Mouse (Mus musculus) forebrain, embryonic 10.5 days (tissue): ENCODE data around the gene Rpp25l. TPM values are rescaled to one million over a fixed set of nuclear protein-coding genes. Genes with fewer than 3 reads are reported as not detected.

Source experiments
- DNase-seq: peaks from one replicate; pipeline ENCODE4 v3.0.0-alpha.2; 2017; ENCODE audit warnings: low spot score; ENCODE audit errors: extremely low spot score
- H3K27ac ChIP-seq: fragments of 300-500 bp; sonication (generic); 2 replicates; pipeline ENCODE4 v1.5.1; 2016; ENCODE audit warnings: mild to moderate bottlenecking
- H3K27me3 ChIP-seq: fragments of 300-500 bp; sonication (generic); 2 replicates; pipeline ENCODE4 v1.6.1; 2016; ENCODE audit warnings: mild to moderate bottlenecking; ENCODE audit not compliant: poor library complexity, severe bottlenecking
- H3K36me3 ChIP-seq: fragments of 300-500 bp; sonication (generic); replicated peaks from 2 replicates; pipeline ENCODE4 v1.6.1; 2016; ENCODE audit warnings: mild to moderate bottlenecking, moderate library complexity
- H3K4me1 ChIP-seq: fragments of 300-500 bp; sonication (generic); 2 replicates; pipeline ENCODE4 v1.6.1; 2016
- H3K4me3 ChIP-seq: fragments of 300-500 bp; sonication (generic); 2 replicates; pipeline ENCODE4 v1.5.1; 2016; ENCODE audit warnings: mild to moderate bottlenecking, moderate library complexity
- H3K9me3 ChIP-seq: fragments of 300-500 bp; sonication (generic); 2 replicates; pipeline ENCODE4 v1.6.1; 2016; ENCODE audit warnings: mild to moderate bottlenecking, moderate library complexity
- WGBS: fragments of 180-500 bp; shearing (Covaris S2); methylation state at CpG from one replicate; pipeline ENCODE4 v1.1.7; 2016; 5-methylcytosine and 5-hydroxymethylcytosine counted together
- polyA plus RNA-seq: library from polyadenylated mRNA; unstranded; fragments of >200 nt; fragmentation: Nextera tagmentation; extraction: Ambion mirVana; gene quantifications from 2 replicates; pipeline ENCODE4 v1.2.1, GENCODE M21; 2016

Rpp25l gene
- polyA plus RNA-seq, 1 experiment from 2014 or later, result 98.1 TPM

DNA sequence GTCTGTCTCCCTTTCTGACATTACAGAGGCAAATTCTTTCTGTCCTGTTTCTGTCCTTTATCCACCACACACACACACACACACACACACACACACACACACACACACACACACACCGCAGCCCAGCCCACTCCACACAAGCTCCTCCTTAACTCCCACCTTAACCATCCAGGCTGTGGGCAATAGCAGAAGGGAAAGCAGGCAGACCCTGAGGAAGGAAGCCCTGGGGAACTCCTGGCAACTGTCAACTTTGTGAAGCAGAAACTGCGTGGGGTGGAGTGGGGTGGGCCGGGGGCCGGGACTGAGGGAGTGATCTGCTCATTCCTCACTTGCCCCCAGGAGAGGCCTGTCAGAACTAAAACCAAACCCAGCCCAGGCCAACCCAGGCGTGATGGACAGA is 41.8 kb downstream of the Rpp25l start:
- H3K27ac ChIP-seq, result peak overlapping the region; percentile 89
- peak overlapping the region; percentile 38 for H3K4me3 ChIP-seq
- no peaks in the 10 kb centered on the region for H3K9me3 ChIP-seq
- DNase-seq, result no peak
- peaks cover 42% of the 10 kb centered on the region for H3K27me3 ChIP-seq
- peaks cover 90% of the 10 kb centered on the region for H3K36me3 ChIP-seq
- 22% methylated on average over 5 of the region's 5 CpGs for WGBS
- peaks cover 93% of the 10 kb centered on the region for H3K4me1 ChIP-seq

DNA sequence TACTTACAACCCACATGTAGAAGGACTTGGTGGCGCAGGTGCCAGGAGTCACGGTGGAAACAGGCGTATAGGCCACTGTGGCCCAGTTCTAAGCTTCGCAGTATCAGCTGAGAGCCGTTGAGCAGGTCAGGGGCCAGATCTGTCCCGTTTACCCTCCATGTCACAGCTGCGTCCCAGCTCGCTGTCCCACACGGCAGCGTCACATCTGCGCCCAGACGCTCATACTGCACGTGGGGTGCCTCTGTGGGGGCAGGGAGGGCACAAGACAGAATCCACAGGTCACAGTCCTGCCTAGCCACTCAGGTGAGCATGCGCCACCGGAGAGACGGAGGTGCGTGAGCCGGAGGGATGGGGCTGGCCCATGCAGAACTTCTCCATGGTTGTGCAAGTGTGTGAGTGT is 42.5 kb downstream of the Rpp25l start:
- H3K36me3 ChIP-seq, result peaks cover 88% of the 10 kb centered on the region
- peaks cover 93% of the 10 kb centered on the region for H3K4me1 ChIP-seq
- peak overlapping the region; percentile 89 for H3K27ac ChIP-seq

DNA sequence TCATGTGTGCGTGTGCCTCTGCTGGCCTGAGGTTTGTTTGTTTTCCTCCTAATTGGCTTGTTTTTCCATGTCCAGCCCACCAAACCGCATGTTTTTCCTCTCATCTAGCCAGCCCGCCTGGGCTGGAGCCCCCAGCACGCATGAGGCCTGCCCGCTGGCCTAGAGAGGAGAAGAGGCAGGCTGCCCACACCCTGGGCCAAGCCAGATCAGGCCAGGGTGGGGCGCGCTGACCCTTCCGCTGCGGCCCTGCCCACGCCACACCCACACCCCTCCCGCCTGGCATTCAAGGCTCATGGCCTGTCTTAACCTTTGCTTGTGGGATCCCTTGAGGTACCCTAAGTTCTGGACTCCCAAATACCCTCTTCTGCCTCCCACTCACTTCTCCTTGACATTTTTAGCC is 46.7 kb downstream of the Rpp25l start:
- Histone ChIP-seq H3K36me3 (peaks cover 97% of the 10 kb centered on the region), H3K4me3 (no peak overlapping the region), H3K9me3 (no peaks in the 10 kb centered on the region), H3K27ac (peak overlapping the region; percentile 58; the same call in 1 of the 2 replicates), H3K27me3 (peaks cover 35% of the 10 kb centered on the region), H3K4me1 (peaks cover 93% of the 10 kb centered on the region)
- DNase-seq, result no peak
- WGBS, result 84% methylated on average over 11 of the region's 11 CpGs

More for the DNA sequence above, 42.5 kb downstream of the Rpp25l start:
- DNase-seq, result no peak
- H3K4me3 ChIP-seq, result no peak overlapping the region
- H3K27me3 ChIP-seq, result peaks cover 36% of the 10 kb centered on the region
- no peaks in the 10 kb centered on the region for H3K9me3 ChIP-seq
- 84% methylated on average over 18 of the region's 18 CpGs for WGBS

DNA sequence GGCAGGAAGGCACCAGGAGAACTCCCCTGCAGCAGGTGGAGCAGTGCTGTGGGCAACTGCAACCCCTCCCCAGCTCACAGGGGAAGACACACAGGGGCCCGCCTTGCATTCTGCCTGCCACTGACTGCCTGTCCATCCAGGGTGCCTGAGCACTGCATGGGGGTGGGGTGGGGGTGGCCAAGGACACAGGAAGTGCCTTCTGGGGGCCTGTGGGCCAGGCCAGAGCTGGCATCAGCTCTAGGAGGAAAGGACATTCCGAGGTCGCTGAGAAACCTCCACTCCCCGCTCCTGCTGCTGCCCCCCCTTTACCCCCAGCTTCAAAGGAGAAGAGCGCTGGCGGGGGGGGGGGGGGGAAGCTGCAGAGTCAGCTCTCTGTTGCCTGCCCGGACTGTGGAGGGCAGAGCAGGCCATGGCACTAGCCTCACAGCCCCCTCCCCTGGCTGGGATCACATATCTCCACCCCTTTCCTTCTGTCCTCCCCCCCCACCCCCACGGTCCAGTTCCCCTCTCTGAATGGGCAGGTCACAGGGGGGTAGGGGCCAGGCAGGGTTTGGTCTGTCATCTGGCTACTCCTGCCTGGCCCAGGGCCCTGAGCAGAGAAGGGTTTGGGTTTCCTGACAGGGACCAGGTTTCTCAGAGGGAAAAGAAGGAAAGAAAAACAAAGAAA is 48.2 kb downstream of the Rpp25l start:
- peak overlapping the region; percentile 83 for H3K27ac ChIP-seq
- H3K27me3 ChIP-seq, result peaks cover 33% of the 10 kb centered on the region
- H3K4me1 ChIP-seq, result peaks cover 93% of the 10 kb centered on the region
- peak overlapping the region; percentile 26 for H3K4me3 ChIP-seq
- H3K36me3 ChIP-seq, result peaks cover 98% of the 10 kb centered on the region
- 5% methylated on average over 6 of the region's 8 CpGs for WGBS
- H3K9me3 ChIP-seq, result no peaks in the 10 kb centered on the region
- peak; percentile 48 for DNase-seq

DNA sequence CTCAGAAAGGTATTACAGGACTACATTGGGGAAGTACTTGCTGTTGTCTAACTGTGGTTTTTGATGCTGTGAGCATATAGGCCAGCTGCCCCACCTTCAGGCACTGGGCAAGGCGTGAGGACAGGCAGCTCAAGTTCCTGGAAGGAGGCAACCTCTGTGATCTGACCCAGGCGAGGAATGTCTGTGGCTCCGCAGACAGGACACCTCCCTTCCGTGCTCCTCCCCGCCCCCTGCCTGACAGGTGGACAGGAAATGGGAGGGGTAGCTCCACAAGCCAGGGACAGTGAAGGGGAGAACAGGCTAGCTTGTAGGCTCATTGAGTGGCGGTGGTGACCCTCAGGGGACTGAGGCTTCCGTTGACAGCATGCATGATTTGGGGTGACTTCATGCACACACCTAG is 48.8 kb downstream of the Rpp25l start:
- Histone ChIP-seq H3K36me3 (peaks cover 98% of the 10 kb centered on the region), H3K4me3 (peak overlapping the region; percentile 24; the same call in 1 of the 2 replicates), H3K9me3 (no peaks in the 10 kb centered on the region), H3K4me1 (peaks cover 93% of the 10 kb centered on the region), H3K27ac (peak overlapping the region; percentile 83), H3K27me3 (peaks cover 35% of the 10 kb centered on the region)
- no peak for DNase-seq
- WGBS, result 54% methylated on average over 7 of the region's 7 CpGs

DNA sequence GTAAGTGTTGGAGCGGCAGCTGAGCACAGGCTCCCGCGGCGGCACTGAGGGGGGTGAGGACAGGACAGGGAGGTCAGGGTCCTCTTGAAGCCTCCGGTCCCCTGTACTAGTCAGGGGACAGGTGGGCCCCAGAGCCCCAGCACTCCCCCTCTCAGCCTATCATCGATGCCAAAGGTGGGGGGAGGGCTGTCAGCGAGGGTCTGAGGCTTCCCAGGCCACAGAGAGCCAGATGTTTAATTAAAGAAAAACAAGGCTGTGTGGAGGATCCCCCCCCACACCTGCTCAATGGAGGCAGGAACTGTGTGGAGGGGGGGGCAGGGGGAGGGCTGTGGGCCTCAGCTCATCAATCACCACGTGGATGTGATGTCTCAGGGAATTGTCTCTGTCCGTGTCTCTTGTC is 49.7 kb downstream of the Rpp25l start:
- H3K36me3 ChIP-seq, result peaks cover 98% of the 10 kb centered on the region
- whole genome bisulfite sequencing, result 62% methylated on average over 9 of the region's 9 CpGs
- no peaks in the 10 kb centered on the region for H3K9me3 ChIP-seq
- peaks cover 42% of the 10 kb centered on the region for H3K27me3 ChIP-seq
- no peak for DNase-seq
- 0 out of 2 replicates have a peak overlapping the region, but pooled peaks have one; percentile 51 for H3K27ac ChIP-seq
- H3K4me3 ChIP-seq, result no peak overlapping the region
- H3K4me1 ChIP-seq, result peaks cover 93% of the 10 kb centered on the region

DNA sequence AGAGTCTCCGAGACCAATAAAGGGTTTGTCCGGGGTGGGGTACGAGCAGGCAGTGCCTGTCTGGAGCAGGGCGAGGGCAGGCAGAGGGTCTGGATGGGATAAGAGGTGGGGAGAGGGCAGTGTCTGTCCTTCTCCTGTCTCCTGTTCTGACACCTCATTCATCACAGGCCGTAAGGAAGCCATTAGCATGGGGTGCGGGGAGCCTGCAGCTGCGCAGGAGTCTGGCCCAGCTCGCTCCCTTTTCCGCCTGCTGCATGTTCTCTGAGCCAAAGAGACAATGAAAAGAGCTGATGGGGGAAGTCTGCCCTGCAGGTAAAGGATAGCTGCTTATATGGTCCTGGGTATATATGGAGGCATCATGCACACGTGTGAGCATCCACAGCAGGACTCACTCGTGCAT is 50.6 kb downstream of the Rpp25l start:
- Histone ChIP-seq H3K27ac (0 out of 2 replicates have a peak overlapping the region, but pooled peaks have one; percentile 27), H3K4me1 (peaks cover 98% of the 10 kb centered on the region), H3K27me3 (peaks cover 51% of the 10 kb centered on the region), H3K36me3 (peaks cover 98% of the 10 kb centered on the region), H3K9me3 (no peaks in the 10 kb centered on the region), H3K4me3 (no peak overlapping the region)
- 76% methylated on average over 11 of the region's 11 CpGs for WGBS
- no peak for DNase-seq

Other genes with a start within 250 kb of the Rpp25l start
- 16.2 and 17.7 TPM in 2 replicates for gene Kif24, start 248.6 kb downstream of the Rpp25l start, polyA plus RNA-seq
- gene Nudt2, start 248.4 kb downstream of the Rpp25l start, polyA plus RNA-seq, result 65.4 and 67.8 TPM in 2 replicates
- gene AI464131, start 210.5 kb downstream of the Rpp25l start, polyA plus RNA-seq, result 6.3 and 7.1 TPM in 2 replicates
- 3.8 and 6.1 TPM in 2 replicates for gene 1110017D15Rik, start 196.2 kb downstream of the Rpp25l start, polyA plus RNA-seq
- gene Fam219a, start 144.0 kb downstream of the Rpp25l start, polyA plus RNA-seq, result 1.8 and 3.3 TPM in 2 replicates
- 1.1 and 1.5 TPM in 2 replicates for gene Dnaic1, start 143.8 kb downstream of the Rpp25l start, polyA plus RNA-seq
- gene Enho, start 73.2 kb downstream of the Rpp25l start, polyA plus RNA-seq, result 19.7 and 21.3 TPM in 2 replicates
- gene Cntfr, start 16.4 kb downstream of the Rpp25l start, polyA plus RNA-seq, result 19.4 and 21.9 TPM in 2 replicates
- gene Il11ra1, start 13.5 kb downstream of the Rpp25l start, polyA plus RNA-seq, result 82.0 and 90.0 TPM in 2 replicates
- gene Dctn3, start 9.6 kb upstream of the Rpp25l start, polyA plus RNA-seq, result 141 and 142 TPM in 2 replicates
- 1.1 and 1.4 TPM in 2 replicates for gene Arid3c, start 17.6 kb upstream of the Rpp25l start, polyA plus RNA-seq
- gene Galt, start 41.7 kb upstream of the Rpp25l start, polyA plus RNA-seq, result 23.6 and 23.7 TPM in 2 replicates
- 102 and 103 TPM in 2 replicates for gene Sigmar1, start 42.6 kb upstream of the Rpp25l start, polyA plus RNA-seq
- gene Ccl27a, start 60.7 kb upstream of the Rpp25l start, polyA plus RNA-seq, result 45.5 and 50.9 TPM in 2 replicates
- not detected in 2 replicates for gene Gm21541, start 190.1 kb upstream of the Rpp25l start, polyA plus RNA-seq
- gene Gm20878, start 228.0 kb upstream of the Rpp25l start, polyA plus RNA-seq, result 1.6 and 2.3 TPM in 2 replicates